Mouse (Mus musculus) mouse trophoblast stem cell (cell line): ENCODE measurements around the gene Fubp1.

Experiments
- in situ Hi-C, 2 experiments: fragments of 300-500 bp; cut with MseI, MboI; formaldehyde crosslinking; loops; 2 replicates in 1 of 2; 3 replicates in 1 of 2; pipeline ENCODE4 v1.15.1; 2025

Fubp1 gene

DNA sequence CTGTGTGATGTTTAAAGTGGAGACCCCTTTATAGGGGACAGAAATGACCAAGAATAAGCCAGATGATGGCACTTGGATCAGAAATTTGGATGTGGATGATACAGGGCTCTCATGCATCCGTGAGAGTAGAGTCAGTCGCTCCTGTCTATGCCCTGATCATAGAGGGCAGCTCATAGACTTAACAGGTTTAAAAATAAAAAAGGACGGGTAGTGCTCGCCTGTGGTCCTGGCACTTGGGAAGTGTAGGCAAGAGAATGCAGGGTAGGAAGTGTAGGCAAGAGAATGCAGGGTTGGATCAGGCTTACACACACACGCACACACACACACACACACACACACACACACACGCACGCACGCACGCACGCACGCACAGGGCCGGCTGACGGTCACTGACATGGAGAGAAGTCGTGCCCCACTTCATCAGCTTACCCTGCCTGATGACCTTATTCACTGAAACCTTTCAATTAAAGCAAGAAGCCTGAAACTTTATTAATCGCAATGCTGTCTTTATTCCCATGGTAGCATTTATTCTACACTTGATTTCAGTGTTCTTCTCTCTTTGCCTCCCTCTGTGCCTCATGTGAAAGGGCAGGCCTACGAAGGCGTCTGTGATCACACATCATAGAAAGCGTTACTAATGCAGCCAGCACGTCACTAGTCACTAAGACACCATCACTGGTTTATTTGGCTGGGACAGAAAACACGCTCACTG lies 62.9 kb downstream of the Fubp1 start:
- in situ Hi-C loops: no loop called here

DNA sequence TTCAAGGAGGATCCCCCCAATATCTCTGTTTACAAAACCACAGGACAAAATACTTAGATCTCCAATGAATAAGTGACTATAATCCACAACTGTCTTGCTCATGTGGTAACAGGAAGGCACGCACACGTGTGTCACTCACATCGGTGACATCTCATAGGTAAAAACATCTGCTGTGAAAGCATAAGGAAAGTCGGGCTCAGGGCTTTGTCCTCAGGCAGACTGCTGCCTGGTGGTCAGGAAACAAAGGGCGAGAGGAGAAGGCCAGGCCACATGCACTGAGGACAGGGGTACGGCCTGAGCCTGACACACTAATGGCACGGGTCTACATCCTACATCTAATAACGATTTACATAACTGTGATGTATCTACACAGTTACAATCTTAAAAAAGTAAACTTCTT lies 64.8 kb downstream of the Fubp1 start:
- in situ Hi-C loops: no loop called here

DNA sequence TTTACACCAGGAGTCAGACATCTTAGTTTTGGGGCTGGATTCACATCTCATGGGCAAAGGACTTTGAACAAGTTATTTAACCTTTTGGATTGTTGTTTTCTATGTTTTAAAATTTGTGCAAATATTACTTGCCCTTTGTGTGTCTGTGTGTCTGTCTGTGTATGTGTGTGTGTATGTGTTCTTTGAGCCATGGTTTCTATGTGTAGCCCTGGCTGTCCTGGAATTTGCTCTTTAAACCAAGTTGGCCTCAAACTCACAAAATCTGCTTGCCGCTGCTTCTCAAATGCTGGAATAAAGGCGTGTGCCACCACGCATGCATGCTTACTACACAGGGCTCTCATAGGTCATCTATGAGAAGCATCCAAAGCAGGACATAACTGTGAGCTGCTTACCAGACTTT lies 66.7 kb downstream of the Fubp1 start:
- in situ Hi-C loops: no loop called here

DNA sequence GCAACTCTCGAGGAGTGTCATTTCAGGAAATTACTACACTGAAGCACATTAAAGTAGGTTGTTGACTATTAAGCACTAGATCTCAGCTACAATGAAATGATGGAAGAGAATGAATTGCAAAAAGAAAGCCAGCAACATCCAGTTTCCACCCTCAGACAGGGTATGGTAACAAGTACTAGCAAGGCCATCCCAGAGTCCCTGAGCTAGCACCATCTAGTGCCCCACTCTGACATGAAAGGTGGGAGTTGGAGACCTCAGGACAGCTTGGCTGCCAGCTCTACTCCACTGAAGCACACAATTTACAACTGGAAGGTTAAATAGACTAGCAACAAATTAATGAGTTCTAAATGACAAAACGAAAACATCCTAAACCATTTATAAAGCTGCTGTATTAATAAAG lies 67.7 kb downstream of the Fubp1 start:
- in situ Hi-C loops: no loop called here

DNA sequence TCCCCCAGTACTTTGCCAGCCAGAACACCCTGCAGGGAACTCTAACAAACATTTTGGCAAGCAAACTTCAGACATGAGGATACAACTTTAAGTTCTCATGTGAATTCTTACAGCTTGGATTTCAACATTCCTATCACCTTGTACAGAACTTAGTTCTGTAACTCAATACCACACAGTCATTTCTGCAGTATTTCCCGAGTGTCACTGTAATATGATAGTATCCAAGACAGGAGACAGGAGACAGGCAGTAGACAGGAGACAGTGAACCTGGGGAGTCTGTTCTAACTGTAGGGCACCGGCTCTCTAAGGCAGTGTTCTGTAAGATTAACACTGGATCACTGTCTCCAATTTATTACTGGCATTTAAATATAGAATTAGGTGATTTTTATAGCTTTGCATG lies 68.2 kb downstream of the Fubp1 start:
- in situ Hi-C loops: no loop called here

DNA sequence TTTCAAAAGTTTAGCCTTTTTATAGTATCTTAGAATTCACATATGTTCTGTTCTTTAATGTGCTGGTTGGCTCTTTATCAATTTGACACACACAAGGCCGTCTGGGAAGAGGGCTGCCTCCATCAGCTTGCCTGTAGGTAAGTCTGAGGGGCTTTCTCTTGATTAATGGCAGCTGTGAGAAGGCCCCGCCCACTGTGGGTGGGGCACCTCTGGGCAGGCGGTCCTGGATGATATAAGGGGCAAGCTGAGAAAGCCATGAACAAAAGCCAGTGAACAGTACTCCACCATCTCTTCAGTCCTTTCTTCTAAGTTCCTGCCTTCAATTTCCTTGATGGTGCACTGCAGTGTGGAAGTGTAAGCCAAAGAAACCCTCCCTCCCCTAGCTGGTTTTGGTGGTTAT lies 71.9 kb downstream of the Fubp1 start:
- in situ Hi-C loops: no loop called here

DNA sequence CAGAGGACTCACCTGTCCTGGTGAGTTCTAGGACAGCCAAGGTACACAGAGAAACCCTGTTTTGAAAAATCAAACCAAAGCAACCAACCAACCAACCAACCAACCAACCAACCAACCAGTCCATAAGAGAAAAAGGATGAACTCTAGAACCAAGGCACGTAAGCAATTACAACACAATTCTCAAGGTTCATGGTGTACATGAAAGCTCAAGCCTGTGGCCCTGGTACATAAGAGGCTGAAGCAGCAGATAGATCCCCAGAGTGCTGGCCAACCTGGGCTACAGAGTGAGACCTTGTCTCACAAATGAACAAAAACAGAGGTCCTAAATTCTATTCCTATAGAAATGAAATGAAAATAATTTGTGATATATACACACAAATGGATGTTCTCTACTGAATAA lies 74.1 kb downstream of the Fubp1 start:
- in situ Hi-C loops: no loop called here

DNA sequence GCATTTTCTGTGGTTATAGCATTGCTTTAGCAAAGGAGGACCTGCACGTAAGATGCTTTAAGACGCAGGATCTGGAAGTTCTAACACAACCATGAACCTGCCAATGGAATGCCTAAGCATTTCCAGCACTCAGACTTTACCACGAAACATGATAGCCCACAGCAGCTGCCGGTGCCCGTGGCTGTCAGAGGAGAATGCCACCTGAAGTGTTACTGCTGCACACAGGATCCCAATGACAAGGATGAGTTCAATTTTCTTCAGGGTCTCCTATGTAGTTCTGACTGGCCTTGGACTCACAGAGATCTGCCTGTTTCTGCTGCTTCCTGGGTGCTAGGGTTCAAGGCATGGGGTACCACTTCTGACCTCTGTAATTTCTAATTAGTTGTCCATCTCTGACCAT lies 74.5 kb downstream of the Fubp1 start:
- in situ Hi-C loops: no loop called here
